Mouse (Mus musculus): Measurements from ENCODE around the gene Ccdc167.
"Not testable (repeated sequence)": the region's sequence is repeated elsewhere in the genome, so short reads cannot be mapped to it uniquely, and the experiment has no call there.

Gene Ccdc167

DNA sequence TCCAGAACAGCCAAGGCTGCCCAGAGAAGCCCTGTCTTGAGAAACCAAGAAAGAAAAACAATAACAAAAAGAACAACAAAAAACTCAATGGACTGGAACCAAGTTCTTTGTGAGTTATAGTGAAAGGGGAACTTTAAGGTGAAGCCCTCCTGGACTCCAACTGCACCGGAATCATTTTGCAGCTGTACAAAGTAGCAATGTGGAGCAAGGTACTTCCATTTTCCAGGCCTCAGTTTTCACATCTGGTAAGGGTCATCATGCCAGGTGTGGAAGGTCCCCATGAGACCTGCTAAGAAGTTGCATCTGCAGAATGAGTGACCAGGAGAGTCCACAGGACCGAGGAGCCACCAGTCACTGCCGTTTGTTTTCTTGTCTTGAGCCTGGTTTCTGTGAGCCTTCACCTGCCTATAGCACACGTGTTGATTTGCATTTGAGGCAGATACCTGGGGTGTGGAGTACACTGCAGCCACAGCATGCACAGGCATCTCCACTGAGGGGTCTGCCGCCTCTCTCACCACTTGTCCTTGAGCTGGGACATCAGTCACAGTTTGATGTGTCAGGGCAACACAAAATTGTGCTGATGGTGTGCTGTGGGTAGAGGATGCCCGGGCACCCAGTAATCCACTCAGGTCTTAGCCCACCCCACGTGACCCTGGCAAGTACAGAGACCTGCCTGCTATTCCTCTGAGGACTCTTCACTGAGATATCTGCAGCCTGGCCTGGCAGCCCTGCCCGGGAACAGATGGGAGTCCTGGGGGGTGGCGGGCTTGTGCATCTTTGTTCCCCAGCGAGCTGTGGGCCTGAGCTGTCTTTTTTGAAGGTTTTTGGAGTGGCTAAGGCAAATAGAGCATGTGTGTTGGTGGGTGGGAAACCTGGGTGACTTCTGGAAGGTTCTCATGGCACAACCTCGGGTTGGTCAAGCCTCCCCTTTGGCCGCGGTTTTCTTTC, 3.1 kb upstream of the Ccdc167 start:
- DNase-seq (ENCODE audit: low spot score): no peak

DNA sequence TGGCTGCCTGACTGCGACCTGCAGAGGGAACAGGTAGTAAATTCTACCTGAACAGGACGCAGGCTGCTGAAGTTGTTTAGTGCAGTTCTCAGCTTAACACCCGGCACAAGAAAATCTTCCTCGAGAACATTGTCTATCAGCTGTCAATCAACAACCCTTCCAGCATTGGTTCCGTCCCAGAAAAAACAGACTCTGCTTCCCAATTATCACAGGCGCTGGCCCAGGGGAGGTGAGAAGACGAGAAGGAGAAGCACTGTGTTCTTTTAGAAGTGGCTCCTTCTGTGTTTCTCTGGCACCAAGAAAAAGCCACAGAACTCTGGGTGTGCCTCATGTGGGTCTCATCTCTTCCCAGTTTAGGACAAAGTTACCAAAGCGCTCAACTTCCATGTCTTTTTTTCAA, 1.8 kb upstream of the Ccdc167 start:
- DNase-seq (ENCODE audit: low spot score): no peak

DNA sequence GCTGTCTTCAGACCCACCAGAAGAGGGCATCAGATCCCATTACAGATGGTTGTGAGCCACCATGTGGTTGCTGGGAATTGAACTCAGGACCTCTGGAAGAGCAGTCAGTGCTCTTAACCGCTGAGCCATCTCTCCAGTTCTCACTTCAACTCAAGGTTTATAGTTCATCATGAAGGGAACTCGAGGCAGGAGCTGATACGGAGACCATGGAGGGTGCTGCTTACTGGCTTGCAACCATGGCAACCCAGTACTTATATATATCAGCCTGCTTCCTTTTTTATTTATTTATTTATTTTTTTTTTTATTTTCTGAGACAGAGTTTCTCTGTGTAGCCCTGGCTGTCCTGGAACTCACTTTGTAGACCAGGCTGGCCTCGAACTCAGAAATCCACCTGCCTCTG, 3.1 kb downstream of the Ccdc167 start:
- DNase-seq (ENCODE audit: low spot score): not testable (repeated sequence)

DNA sequence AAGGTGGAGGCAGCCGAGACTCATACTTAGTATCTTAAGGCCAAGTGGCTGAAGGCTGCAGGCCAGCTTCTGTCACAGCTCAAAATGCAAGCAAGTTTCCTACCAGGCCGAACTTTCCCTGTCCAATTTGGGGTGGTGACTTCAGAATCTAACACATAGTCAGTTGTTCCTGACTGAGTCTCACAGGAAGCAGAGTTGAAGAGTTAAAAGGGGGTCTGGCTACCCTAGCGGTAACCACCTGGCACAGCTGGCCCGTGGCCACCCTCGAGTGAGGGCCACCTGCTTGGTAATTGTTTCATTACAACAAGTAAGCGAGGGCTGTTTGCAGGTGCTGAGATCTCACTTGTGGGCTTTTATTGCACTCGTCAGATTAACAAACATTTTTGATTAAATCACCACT, 4.3 kb downstream of the Ccdc167 start:
- no peak for DNase-seq (ENCODE audit: low spot score)

DNA sequence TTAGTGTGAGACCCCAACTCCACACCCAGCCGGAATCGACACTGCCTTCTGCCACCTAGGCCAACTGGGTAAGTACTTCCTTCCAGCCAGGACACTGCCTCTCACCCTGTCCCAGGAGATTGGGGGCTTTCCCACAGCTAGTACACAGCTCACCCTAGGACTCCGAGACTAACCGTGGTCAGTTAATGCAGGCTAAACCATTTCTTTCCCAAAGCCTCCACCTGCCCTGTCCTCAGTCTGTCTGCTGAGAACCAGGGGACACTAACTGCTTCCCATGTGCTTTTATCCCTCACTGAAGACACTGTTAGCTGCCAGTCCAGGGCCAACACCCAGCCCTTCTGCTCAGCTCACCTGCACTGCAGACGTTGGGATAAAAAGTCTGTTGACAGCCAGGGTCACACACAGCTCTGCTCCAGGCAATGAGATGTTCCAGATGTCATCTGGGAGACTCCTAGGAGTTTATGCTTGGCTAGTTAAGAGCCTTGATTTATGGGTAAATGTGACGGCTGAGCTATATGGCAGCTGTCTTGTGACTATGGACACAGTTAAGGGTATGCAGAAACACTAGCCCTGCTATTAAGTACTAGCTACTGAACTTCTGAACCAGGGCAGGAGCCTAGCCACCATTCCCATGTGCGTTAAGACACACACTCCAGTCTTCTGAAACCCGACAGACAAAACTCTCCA, 5.0 kb downstream of the Ccdc167 start:
- peak; percentile 72 for DNase-seq (ENCODE audit: low spot score)

DNA sequence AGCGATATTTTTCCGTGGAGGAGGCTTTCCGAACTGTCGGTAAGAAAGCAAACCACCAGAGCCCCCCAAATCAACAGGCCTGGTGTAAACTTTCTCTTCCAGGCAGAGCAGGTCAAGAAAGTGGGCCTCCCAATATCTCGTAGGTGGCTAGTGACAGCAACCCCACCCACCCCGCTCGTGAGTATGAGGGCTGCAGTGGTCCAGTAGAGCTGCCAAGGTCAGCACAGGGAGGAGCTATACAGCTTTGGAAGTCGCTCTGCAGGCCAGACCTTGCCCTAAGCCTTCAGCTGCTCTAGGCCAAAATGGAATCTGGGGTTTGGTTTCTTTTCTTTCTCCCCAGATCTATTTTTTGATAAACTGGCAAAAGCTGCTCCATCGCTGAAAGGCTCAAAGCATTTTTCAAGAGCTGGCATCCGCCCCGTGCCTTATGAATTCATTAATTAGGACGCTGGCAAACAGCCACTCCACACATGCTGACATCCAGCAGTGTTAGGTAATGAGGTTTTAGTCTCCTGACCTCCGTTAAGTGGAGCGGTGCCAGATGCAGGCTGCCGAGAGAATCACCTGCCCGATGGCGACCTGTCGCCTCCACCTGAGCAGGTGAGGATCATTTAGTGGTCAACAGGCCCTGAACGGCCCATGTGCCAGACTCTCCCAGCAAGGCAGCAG, 5.6 kb downstream of the Ccdc167 start:
- peak; percentile 63 for DNase-seq (ENCODE audit: low spot score)

DNA sequence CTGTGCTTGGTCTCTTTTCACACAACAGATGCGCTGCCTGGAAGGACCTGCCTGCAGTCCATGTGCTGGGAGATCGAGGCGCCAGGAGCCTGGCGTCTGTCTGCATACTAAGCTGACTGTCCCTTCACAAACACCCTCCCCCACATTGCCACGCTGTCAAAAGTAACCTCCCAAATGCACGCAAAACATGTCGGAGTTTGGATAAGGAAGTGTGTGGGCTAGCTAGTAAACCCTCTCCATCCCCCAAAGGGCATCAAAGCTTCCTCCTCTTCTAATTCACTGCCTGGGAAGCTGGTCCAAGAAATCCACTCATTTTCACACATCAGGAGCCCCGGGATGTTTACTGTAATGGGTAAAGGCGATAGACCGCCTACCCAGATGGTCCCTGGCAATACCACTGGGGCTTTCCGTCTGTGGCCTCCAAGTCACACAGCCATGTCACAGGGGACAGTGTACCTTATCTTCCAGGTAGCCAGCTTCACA, 6.2 kb downstream of the Ccdc167 start:
- no peak for DNase-seq (ENCODE audit: low spot score)

DNA sequence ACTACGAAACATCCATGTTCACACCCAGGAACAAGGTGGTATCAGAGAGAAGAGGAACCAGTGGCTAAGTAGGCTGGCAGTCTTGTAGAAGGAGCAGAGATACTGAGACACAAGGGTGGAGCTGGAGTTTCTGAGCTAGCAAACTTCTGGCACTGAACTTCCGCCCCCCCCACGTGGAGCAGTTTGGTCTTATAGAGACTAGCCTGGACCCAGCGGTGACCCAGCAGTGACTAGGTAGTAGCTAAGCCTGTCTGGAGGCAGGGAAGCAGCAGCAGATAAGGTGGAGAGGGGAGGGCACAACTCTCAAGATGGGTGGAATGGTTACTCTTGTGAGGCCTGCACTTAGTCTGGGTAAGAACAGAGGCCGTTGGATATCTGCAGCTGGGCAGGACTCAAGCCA, 8.1 kb downstream of the Ccdc167 start:
- no peak for DNase-seq (ENCODE audit: low spot score)

DNA sequence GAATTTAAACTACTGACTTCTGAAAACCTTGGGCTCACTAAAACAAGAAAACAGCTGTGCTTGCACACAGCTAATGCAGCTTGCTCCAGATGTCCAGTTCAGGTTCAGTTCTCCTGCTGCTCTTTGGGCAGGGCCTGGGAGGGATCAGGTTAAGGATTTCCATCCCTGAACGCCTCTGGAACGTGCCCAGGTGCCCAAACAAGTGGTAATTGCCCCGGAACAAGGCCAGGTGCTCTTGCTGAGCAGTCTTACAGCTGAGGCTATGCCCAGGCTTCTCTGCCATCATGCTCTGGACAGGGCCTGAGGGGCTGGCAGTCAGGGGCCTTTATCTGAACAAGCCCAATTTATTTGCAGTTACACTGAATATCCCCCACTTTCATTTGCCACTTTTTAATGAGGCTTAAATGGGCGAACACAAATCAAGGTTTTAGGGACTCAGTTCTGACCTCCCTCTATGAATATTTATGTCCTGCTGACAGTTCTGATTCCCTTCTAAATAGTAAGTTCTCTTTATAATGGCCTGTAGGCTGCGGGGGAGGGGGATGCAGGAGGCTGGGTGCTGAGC, 9.8 kb downstream of the Ccdc167 start:
- no peak for DNase-seq (ENCODE audit: low spot score)

DNA sequence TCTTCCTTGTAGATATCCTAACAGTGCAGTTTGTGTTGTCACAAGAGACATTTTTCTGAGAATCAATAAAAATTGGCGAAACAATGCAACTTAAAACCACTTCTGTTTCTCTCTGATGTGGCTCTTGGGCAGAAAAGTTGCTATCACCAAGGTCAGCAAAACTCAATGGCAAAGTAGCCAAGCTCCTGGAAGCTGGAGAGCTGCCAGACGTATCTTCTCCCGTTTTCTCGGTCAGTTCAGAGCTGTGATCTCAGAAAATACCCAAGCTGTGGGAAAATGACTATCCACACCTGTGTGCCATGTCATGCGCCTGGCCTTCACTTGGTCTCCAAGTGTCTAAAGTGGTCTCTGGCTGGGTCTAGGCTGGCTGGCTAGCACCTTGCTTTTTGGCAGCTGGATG, 11.0 kb downstream of the Ccdc167 start:
- DNase-seq (ENCODE audit: low spot score): no peak

DNA sequence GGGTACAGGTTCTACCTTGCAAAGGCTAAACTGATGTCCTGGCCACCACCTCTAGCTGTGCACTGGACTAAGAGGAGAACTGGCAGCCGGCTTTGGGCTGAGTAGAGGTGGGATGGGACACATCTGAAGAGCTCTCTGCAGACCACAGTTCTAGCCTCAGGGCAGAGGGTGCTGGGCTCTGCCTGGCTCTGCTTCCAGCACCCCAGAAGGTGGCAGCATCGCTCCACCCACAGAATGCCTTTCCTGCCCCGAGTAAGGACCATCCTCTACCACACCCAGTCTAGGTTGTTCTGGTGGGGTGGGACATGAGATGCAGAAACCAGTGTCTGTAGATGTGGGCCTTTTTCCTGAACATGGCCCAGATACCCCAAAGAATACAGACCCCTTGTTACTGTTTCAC, 12.1 kb downstream of the Ccdc167 start:
- DNase-seq (ENCODE audit: low spot score): peak; percentile 62

DNA sequence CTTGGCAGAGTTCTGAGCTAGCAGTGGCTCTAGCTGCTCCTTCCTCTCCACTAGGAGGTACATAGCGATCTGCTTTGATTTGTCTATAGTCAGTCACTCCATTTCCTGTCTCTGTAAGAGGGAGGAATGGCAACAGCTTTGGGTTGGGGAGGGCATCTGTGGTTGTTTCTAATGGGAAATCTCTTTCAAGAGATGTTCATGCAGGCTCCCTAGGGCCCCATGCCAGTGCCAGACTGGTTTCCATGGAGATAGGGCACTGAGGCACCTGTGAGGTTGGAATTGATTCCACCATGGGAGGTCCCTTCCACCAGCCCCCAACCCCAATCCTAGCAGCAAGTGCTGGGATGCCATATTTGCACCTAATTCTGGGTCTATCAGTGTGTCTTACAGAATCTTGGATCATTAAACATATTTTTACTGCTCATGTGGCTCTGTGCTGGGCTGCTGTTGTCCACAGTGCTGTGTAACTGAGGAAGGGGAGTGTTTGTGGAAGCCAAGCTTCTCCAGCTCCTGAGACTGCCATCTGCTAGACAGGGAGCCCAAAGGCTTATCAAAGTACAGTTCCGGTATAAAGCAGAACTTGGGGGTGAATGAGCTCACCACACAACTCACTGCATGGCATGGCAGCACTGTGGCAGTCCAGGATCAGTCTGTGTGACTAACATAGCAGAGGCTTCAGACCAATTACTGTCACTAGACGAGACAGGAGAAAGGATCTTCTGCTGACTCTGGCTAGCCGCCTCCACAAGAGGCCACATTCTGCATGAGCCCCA, 13.7 kb downstream of the Ccdc167 start:
- DNase-seq (ENCODE audit: low spot score): no peak

DNA sequence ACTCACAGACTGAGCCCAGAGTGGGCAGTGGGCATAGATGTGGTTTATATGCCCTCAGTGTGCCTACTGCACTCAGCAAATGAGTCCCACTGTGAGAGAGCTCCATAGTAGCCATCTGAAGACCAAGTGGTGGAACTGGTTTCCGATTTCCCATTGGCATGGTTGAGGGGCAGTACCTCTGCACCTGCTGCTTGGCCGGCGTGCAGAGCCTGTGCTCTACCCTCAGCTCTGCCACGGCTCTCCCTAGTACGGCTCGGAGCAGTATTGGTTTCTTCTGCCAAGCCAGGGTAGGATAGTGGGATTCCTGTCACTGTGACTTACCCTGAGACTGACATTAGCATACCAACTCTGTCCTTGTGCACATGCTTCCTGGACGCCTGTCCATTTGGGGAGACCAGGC, 16.3 kb downstream of the Ccdc167 start:
- DNase-seq (ENCODE audit: low spot score): no peak

DNA sequence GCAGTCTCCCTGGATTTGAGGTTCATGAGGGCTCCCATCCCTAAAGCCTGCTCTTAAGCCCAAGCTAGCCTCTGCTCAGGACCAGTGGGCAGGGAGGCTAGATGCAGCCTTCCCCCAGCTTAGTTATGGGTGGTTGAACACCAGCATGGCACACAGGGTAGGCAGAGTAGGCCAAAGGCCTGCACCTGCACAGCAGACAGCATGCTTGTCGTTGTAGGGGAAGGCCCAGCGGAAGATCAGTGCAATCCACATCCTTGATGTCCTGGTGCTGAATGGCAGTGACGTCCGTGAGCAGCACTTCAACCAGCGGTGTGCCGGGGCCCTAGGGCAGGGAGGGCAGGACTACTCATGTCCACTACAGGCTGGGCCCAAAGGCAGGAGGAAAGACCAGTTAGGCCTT, 18.4 kb downstream of the Ccdc167 start:
- no peak for DNase-seq (ENCODE audit: low spot score)

DNA sequence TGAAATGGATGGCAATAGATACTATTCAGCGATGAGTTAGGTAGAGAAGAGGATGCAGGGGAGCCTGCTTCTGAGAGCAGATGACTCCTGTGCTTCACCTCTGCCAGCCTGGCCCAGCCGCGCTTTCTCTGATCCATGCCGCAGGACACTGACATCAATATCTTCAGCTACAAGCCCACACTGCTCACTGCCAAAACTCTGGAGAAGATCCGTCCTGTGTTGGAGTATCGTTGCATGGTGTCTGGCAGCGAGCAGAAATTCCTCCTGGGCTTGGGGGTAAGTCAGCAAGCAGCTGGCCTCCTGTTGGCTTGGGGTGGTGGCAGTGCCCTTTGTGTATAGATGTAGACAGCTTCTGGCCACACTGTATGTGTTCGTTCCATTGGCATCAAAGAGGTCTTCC, 19.9 kb downstream of the Ccdc167 start:
- no peak for DNase-seq (ENCODE audit: low spot score)

DNA sequence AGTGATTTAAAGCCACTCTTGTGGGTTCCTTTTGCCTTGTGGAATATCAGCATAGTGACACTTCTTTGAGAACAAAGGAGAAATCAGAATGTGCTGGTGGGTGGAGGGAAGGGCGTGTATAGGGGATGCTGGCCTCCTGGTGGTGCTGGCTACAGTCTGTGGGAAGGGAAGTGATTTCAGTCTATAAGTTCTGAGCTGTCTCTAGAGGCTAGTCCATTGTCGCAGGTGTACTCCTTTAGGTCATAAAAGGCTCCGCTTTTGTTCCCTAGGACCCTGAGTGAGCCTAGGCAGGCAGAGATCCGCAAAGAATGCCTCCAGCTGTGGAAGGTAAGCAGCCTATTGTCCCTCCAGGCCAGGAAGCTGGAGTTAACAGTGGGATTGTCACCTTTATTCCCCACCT, 22.3 kb downstream of the Ccdc167 start:
- DNase-seq (ENCODE audit: low spot score): no peak

DNA sequence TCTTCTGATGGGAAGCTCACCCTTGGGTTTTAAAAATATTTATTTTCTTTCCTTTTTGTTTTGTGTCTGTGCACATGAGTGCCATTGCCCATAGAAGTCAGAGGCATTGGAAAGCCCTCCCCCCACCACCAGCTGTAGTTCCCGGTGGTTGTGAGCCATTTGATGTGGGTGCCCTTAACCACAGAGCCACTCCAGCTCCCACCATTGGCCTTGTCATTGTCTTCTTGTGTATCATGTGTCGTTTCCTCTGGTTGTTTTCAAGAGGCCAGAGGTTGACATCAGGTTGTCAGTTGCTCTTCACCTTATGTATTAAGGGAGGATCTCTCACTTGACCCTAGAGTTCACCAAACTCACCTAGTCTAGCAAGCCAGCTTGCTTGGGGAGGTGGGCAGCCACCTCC, 23.3 kb downstream of the Ccdc167 start:
- DNase-seq (ENCODE audit: low spot score): no peak

DNA sequence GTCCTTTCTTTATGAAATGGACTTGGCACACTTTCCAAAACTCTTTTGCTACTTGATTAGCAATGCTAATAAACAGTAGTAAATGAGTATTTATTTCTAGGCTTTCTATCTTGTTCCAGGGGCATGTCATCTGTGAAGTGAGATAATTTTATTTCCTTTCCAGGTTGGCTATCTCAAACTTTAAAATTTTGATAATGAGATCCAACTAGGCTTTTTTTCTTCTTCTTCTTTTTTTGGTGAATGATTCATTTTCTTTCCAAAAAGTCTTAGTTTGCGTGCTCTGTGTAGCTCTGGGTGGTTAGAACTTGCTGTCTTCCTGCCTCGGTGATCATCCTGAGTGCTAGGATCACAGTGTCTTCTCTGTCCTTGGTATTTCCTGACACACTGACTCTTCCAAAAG, 24.0 kb downstream of the Ccdc167 start:
- DNase-seq (ENCODE audit: low spot score): no peak

DNA sequence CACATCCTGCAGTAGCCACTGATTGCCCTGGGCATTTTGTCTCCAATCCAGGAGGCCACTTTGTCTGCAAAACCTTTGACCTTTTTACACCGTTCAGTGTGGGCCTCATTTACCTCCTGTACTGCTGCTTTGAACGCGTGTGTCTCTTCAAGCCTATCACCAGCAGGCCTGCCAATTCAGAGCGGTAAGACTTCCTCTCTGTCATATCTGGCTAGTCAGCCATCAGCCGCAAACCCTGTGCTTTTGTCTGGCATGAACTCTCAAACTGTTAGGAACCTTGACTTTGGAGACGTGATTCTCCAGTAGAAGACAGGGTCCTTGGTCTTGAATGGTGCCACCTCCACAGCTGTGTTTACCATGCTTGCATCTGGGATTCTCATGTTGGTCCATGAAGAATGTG, 26.6 kb downstream of the Ccdc167 start:
- no peak for DNase-seq (ENCODE audit: low spot score)

DNA sequence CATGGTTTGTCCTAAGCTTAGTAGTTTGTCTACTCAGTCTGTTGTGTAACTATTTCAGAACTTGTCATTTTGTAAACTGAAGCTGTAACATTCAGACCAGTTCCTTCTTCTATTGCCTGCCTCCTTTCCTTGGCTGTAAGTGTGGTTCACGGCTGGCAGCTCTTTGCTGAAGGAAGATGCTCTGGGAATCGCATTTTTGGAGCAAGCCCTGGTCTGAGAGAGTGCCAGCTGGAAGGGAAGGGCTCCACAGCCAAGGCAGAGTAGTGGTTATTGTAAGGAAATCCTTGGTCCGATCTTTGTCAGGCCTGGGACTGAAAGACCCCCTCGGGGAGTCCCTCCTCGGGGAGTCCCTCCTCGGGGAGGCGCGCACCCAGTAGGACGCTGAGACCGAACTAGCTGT, 28.2 kb downstream of the Ccdc167 start:
- DNase-seq (ENCODE audit: low spot score): no peak

DNA sequence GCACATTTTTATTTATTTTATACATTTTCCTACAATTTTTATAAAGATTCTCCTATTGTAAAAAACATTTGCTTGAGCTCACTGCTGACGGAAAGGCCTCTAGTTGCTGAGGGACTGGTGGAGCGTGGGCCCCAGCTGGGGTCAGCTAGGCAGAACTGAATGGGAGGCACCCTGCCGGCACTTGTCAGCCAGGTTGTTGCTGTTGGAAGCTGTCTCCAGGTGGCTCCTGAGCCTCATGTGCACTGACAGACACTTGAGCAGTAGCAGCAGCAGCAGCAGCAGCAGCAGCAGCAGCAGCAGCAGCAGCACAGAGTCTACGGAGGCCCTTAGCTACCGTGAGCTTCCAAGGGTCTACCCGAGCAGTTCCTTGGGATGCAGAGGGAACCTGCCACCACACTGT, 29.5 kb downstream of the Ccdc167 start:
- DNase-seq (ENCODE audit: low spot score): no peak

DNA sequence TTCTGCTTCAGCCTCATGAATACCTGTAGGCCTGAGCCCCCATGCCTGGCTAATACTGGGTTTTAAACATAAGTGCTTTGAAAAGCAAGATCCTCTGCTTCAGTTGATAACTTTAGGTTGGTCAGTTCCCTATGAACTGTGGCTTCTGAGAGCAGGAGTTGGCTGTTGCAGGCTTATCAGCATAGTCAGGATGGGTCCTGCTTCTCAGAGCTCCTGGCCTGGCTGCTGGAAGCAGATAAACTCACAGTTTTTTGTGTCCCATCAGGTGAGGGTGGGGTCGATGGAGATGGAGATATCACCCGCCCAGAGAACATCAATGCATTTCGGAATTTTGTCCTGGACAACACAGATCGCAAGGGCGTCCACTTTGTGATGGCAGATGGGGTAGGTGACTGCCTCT, 30.1 kb downstream of the Ccdc167 start:
- no peak for DNase-seq (ENCODE audit: low spot score)
